Mouse (Mus musculus): ENCODE data around the gene Eif3l.

- no peak for TF ChIP-seq EP300 (IDR thresholded peaks at IDR 0.05; ENCODE audit: insufficient read depth, low read depth, low read length)
- no peak for TF ChIP-seq CTCF (IDR thresholded peaks at IDR 0.05)
- no peak for TF ChIP-seq POLR2A (IDR thresholded peaks at IDR 0.05; ENCODE audit: insufficient read depth, low read depth, low read length)
These were observed 55.8 kb downstream of the Eif3l start for GRCm38 (mm10) chr15:79130782-79131181.

Measured in heart, adult 2 months (tissue).